Mouse (Mus musculus) left cerebral cortex, postnatal 4 days (tissue): ENCODE results near the gene Adk. TPM values are rescaled to one million over a fixed set of nuclear protein-coding genes. Genes with fewer than 3 reads are reported as not detected.

Source experiments
- DNase-seq: peaks from one replicate; pipeline ENCODE4 v3.0.0-alpha.2; 2022
- intact Hi-C: fragments of 180-260 bp; cut with DNase I; formaldehyde crosslinking; loops from one replicate; pipeline ENCODE4 v1.15.1; 2025
- total RNA-seq, 2 experiments: library from RNA; stranded (reverse); gene quantifications; 2 replicates each; pipeline ENCODE4 v1.2.3; 2021

Adk gene
- total RNA-seq, result 10 to 100 TPM; 51.6 to 52.3 TPM

GRCm38 (mm10) chr14:21052112-21052780 is at the start of gene Adk, which contains the start of gene Ap3m1:
TSS of gene Adk (plus strand) at chr14:21052574.
TSS of gene Ap3m1 (minus strand) at chr14:21052508.
- peak; percentile 95 for DNase-seq
- intact Hi-C loops, result loop anchor here (5.0 kb wide), 1 partner anchor 55 kb away; no protein-coding TSS in a partner anchor

GRCm38 (mm10) chr14:21013800-21014334 is 38.5 kb upstream of the Adk start:
- no peak for DNase-seq
- intact Hi-C loops, result no loop called here

GRCm38 (mm10) chr14:21017871-21018270 is 34.5 kb upstream of the Adk start:
- no peak for DNase-seq
- intact Hi-C loops, result no loop called here

GRCm38 (mm10) chr14:21018977-21019376 is 33.4 kb upstream of the Adk start:
- DNase-seq, result no peak
- intact Hi-C loops, result no loop called here

- intact Hi-C loops, result loop anchor here (10.0 kb wide), 1 partner anchor 296 kb away; no protein-coding TSS in a partner anchor
Measured at GRCm38 (mm10) chr14:21020435-21020834, 31.9 kb upstream of the Adk start.

GRCm38 (mm10) chr14:21027542-21027941 is 24.8 kb upstream of the Adk start:
- intact Hi-C loops, result loop anchor here (10.0 kb wide), 1 partner anchor 303 kb away; no protein-coding TSS in a partner anchor
- no peak for DNase-seq

More at GRCm38 (mm10) chr14:21020435-21020834, 31.9 kb upstream of the Adk start:
- DNase-seq, result no peak

- DNase-seq, result no peak
- intact Hi-C loops, result loop anchor here (10.0 kb wide), 1 partner anchor 304 kb away; no protein-coding TSS in a partner anchor
Measured at GRCm38 (mm10) chr14:21029025-21029659, 23.2 kb upstream of the Adk start.

- no peak for DNase-seq
- intact Hi-C loops, result no loop called here
Measured at GRCm38 (mm10) chr14:21031783-21032511, 20.4 kb upstream of the Adk start.

GRCm38 (mm10) chr14:21034271-21034670 is 18.1 kb upstream of the Adk start:
- intact Hi-C loops, result no loop called here
- DNase-seq, result no peak

GRCm38 (mm10) chr14:21034791-21035190 is 17.6 kb upstream of the Adk start:
- intact Hi-C loops, result no loop called here
- DNase-seq, result no peak

GRCm38 (mm10) chr14:21039077-21039476 is 13.3 kb upstream of the Adk start:
- DNase-seq, result no peak

GRCm38 (mm10) chr14:21039623-21040022 is 12.8 kb upstream of the Adk start:
- intact Hi-C loops, result no loop called here
- no peak for DNase-seq

More at GRCm38 (mm10) chr14:21039077-21039476, 13.3 kb upstream of the Adk start:
- intact Hi-C loops, result no loop called here

- intact Hi-C loops, result no loop called here
Measured at GRCm38 (mm10) chr14:21047840-21048239, 4.5 kb upstream of the Adk start.

GRCm38 (mm10) chr14:21048879-21049278 is 3.5 kb upstream of the Adk start:
- DNase-seq, result peak; percentile 33
- intact Hi-C loops, result no loop called here

More at GRCm38 (mm10) chr14:21047840-21048239, 4.5 kb upstream of the Adk start:
- DNase-seq, result no peak

GRCm38 (mm10) chr14:21050734-21051133 is 1.6 kb upstream of the Adk start:
- intact Hi-C loops, result loop anchor here (5.0 kb wide), 1 partner anchor 57 kb away; no protein-coding TSS in a partner anchor
- DNase-seq, result peak; percentile 28

- intact Hi-C loops, result loop anchor here (5.0 kb wide), 1 partner anchor 56 kb away; no protein-coding TSS in a partner anchor
- no peak for DNase-seq
Measured at GRCm38 (mm10) chr14:21051380-21052111, 828 bp upstream of the Adk start.

GRCm38 (mm10) chr14:21052781-21053130 is 382 bp downstream of the Adk start:
- intact Hi-C loops, result loop anchor here (5.0 kb wide), 1 partner anchor 55 kb away; no protein-coding TSS in a partner anchor
- peak; percentile 85 for DNase-seq

GRCm38 (mm10) chr14:21053151-21053550 is 777 bp downstream of the Adk start:
- intact Hi-C loops, result loop anchor here (5.0 kb wide), 1 partner anchor 54 kb away; no protein-coding TSS in a partner anchor
- no peak for DNase-seq

GRCm38 (mm10) chr14:21053586-21053985 is 1.2 kb downstream of the Adk start:
- intact Hi-C loops, result loop anchor here (5.0 kb wide), 1 partner anchor 54 kb away; no protein-coding TSS in a partner anchor
- no peak for DNase-seq

- intact Hi-C loops, result no loop called here
- no peak for DNase-seq
Measured at GRCm38 (mm10) chr14:21058972-21059371, 6.6 kb downstream of the Adk start.
